Mouse (Mus musculus) liver, embryonic 16.5 days (tissue): Measurements from ENCODE around the gene Pfkfb2. TPM values are rescaled to one million over a fixed set of nuclear protein-coding genes. Genes with fewer than 3 reads are reported as not detected.

ENCODE experiments used
- ATAC-seq: fragments of 200-750 bp; cut with Nextera tagmentation; 2 replicates; pipeline ENCODE4 v1.8.0; 2017; ENCODE audit warnings: low read depth, mild to moderate bottlenecking, moderate number of reproducible peaks, moderate library complexity
- H3K27ac ChIP-seq: fragments of 300-500 bp; sonication (generic); 2 replicates; pipeline ENCODE4 v1.5.1; 2014; ENCODE audit warnings: mild to moderate bottlenecking, low read length
- H3K27me3 ChIP-seq: fragments of 300-500 bp; sonication (generic); 2 replicates; pipeline ENCODE4 v1.6.1; 2014; ENCODE audit warnings: low read depth, low read length, mixed read lengths; ENCODE audit not compliant: control insufficient read depth, insufficient read depth
- H3K36me3 ChIP-seq: fragments of 300-500 bp; sonication (generic); 2 replicates; pipeline ENCODE4 v1.6.1; 2014; ENCODE audit warnings: mild to moderate bottlenecking; ENCODE audit not compliant: control insufficient read depth, insufficient read depth
- H3K4me1 ChIP-seq: fragments of 300-500 bp; sonication (generic); 2 replicates; pipeline ENCODE4 v1.6.1; 2014; ENCODE audit warnings: low read depth, low read length, mixed read lengths; ENCODE audit not compliant: control insufficient read depth
- H3K4me2 ChIP-seq: fragments of 300-500 bp; sonication (generic); 2 replicates; pipeline ENCODE4 v1.6.1; 2014; ENCODE audit warnings: low read depth, low read length, mixed read lengths
- H3K4me3 ChIP-seq: fragments of 300-500 bp; sonication (generic); 2 replicates; pipeline ENCODE4 v1.5.1; 2014; ENCODE audit warnings: low read depth, mild to moderate bottlenecking, low read length
- H3K9ac ChIP-seq: fragments of 300-500 bp; sonication (generic); 2 replicates; pipeline ENCODE4 v1.6.1; 2014; ENCODE audit warnings: low read depth, low read length
- H3K9me3 ChIP-seq: fragments of 300-500 bp; sonication (generic); replicated peaks from 2 replicates; pipeline ENCODE4 v1.6.1; 2016; ENCODE audit warnings: low read length; ENCODE audit not compliant: control insufficient read depth
- polyA plus RNA-seq: library from polyadenylated mRNA; unstranded; fragments of >200 nt; fragmentation: Nextera tagmentation; extraction: Ambion mirVana; gene quantifications from 2 replicates; pipeline ENCODE4 v1.2.1, GENCODE M21; 2015

Pfkfb2 gene
- polyA plus RNA-seq, 1 experiment from 2014 or later: 5.1 TPM

DNA sequence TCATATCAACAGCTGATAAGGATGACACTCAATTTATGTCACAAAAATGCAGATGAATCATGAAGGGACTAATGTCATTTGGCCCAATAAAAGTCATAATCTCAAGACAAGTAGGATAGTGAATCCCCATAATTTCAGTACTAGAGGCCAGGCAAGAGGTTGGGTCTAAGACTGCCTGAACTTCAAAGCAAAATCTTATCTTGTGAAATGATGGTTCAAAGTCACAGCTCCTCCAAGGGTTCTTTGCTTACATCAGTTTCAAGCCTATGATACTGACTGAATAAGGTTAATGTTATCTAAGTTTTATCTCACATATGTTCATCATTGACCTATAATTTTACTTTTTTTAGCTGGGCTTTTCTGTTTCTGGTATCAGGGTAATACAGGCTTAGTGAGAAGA, 88.1 kb downstream of the Pfkfb2 start:
- ATAC-seq: no peak
- H3K9ac ChIP-seq: no peak overlapping the region
- no peaks in the 10 kb centered on the region for H3K4me1 ChIP-seq
- no peak overlapping the region for H3K27ac ChIP-seq
- H3K4me3 ChIP-seq: no peak overlapping the region
- no peaks in the 10 kb centered on the region for H3K27me3 ChIP-seq
- no peak overlapping the region for H3K4me2 ChIP-seq
- H3K36me3 ChIP-seq: no peaks in the 10 kb centered on the region
- no peaks in the 10 kb centered on the region for H3K9me3 ChIP-seq

Other genes with a start within 250 kb of the Pfkfb2 start
- not detected in 2 replicates for gene Zp3r, start 99.6 kb downstream of the Pfkfb2 start, polyA plus RNA-seq
- gene C4bp, start 67.6 kb downstream of the Pfkfb2 start, polyA plus RNA-seq: 5.2 and 5.3 TPM in 2 replicates
- gene Gm29427, start 13.5 kb downstream of the Pfkfb2 start, polyA plus RNA-seq: not detected in 2 replicates
- 40.7 and 43.1 TPM in 2 replicates for gene Yod1, start 11.9 kb downstream of the Pfkfb2 start, polyA plus RNA-seq
- 6.2 and 7.3 TPM in 2 replicates for gene AA986860, start 2.7 kb upstream of the Pfkfb2 start, polyA plus RNA-seq
- gene Fcamr, start 71.6 kb upstream of the Pfkfb2 start, polyA plus RNA-seq: not detected in 2 replicates
- 0.48 and 0.50 TPM in 2 replicates for gene Pigr, start 97.4 kb upstream of the Pfkfb2 start, polyA plus RNA-seq
- gene Fcmr, start 136.4 kb upstream of the Pfkfb2 start, polyA plus RNA-seq: not detected in 2 replicates
- not detected in 2 replicates for gene Il24, start 158.2 kb upstream of the Pfkfb2 start, polyA plus RNA-seq
- not detected in 2 replicates for gene Il20, start 182.2 kb upstream of the Pfkfb2 start, polyA plus RNA-seq
- not detected in 2 replicates for gene Il19, start 210.9 kb upstream of the Pfkfb2 start, polyA plus RNA-seq